Mouse (Mus musculus) gastrocnemius, adult 18-20 months (tissue): Measurements from ENCODE around the gene Pla2g10. TPM values are rescaled to one million over a fixed set of nuclear protein-coding genes. Genes with fewer than 3 reads are reported as not detected.
"Not testable (repeated sequence)": the region's sequence is repeated elsewhere in the genome, so short reads cannot be mapped to it uniquely, and the experiment has no call there.

Experiments used
- DNase-seq: peaks from one replicate; pipeline ENCODE4 v3.0.0; 2021; ENCODE audit warnings: low spot score
- total RNA-seq, 2 experiments: library from RNA; stranded (reverse); gene quantifications; 2 replicates each; pipeline ENCODE4 v1.2.3; 2021

Gene Pla2g10
- total RNA-seq, 2 experiments from 2014 or later, result not detected

DNA sequence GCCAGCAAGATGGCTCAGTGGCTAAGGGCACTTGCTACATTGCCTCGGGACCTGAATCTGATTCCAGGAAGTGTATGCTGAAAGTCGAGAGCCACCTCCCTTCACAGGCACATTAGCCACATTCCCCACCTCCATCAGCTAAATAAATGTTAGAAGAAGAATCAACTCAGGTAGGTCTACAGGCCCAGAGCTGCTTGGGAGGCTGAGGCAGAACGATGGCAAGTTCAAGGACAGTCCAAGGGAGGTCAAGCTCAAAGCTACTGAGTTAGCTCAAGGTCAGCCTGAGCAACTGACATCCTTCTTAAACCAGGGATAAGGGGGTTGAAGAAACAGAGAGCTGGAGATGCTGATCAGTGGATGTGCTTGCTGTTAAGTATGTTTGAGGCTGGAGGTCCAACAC, 2.0 kb upstream of the Pla2g10 start:
- no peak for DNase-seq

DNA sequence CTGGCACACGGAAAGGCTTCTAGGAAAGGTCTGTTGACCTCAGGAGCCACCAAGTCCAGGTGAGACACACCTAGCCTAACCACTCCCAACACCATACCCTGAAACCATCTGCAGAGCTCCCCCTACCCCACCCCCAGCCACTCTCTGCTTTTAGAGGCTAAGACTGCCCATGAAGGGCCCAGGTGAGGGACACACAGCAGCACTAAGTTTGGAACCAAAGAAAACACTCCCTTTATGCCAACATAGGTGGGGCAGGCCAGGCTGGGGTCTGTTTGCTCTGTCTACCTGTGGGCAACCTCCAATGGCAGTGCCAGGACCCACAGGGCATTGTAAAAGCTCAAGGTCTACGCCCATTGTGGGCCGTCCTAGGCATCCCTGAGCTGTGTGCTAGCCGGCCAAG, 1.4 kb downstream of the Pla2g10 start:
- DNase-seq, result no peak

DNA sequence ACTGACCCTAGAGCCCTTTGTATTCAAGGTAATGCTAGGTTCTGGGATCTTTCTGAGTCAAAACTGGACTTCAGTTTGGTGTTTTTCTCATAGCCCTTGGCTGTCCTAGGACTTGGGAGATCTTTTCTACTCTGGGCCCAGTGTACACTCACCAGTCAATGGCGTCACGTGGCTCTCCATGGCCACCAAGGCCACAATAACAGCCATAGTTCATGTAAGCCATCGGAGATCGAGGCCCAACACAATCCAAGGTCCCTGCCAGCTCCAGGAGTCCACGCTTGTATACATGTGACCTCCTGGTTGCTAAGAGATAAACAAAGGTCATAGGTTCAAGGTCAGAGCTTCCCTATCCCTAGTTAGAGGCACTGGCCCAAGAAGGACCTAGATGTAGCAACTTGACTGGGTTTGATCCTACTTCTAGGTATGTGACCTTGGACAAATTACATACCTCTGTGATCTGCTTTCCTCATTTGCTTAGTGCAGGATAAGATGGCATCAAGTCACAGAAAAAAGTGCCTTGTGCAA, 2.9 kb downstream of the Pla2g10 start:
- no peak for DNase-seq

DNA sequence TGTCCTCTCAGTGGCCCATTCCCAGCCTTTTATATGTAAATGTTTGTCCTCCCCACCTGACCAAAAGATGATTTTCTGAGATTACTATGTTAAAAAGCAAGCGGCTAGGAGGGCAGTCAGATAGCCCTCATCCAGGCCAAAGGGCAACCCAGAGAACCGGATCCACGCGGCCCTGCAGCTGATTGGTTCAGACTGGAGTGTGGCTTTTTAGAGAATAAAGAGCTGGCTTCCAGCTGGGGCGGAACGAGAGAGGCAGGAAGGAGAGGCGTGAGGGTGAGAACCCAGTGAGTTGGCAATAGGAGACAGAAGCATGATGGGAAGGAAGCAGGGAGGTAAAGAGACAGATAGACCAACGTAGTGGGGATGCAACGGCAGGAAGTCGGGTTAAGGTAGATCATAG, 7.8 kb downstream of the Pla2g10 start:
- no peak for DNase-seq

DNA sequence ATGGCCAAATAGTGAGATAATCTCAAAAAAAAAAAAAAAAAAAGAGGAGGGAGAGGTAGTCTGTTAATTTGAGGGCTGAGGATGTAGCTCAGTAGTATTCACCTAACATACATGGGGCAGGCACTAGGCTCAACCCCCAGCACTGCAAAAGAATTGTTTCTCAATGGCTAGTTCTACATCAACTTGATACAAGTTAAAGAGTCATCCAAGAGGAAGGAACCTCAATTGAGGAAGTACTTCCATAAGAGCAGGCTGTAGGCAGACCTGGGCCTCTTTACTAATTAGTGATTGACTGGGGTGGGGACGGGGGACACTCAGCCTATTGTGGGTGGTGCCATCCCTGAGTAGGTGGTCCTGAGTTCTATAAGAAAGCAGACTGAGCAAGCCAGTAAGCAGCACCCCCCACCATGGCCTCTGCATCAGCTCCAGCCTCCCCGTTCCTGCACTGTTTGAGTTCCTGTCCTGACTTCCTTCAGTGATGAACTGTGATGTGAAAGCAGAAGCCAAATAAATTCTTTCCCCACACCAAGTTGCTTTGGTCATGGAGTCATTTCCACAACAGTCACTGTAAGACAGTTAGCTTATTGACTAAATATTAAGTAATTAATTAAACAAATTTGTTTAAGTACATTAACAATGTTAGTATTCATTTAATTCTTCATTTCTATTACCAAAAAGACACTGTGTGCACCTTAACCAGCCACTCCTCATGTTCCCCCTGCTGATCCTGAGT, 13.8 kb downstream of the Pla2g10 start:
- DNase-seq, result no peak

DNA sequence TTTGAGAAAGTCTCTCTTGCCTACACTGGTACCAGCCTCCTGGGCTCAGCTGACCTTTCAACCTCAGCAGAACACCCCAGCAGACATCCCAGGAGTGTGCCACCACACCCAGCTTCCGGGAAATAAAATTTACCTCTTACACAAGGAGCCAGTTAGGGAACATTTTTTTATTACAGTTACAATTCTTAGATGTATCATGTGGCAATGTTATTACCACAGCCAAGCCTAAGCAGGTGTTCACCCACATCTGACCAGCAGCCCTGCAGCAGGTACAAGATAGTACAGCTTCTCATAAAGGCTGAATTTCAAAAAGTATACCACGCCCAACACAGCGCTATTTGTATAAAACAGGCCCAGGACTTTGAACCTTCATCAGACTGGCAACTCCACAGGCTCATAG, 15.9 kb downstream of the Pla2g10 start:
- DNase-seq, result no peak

DNA sequence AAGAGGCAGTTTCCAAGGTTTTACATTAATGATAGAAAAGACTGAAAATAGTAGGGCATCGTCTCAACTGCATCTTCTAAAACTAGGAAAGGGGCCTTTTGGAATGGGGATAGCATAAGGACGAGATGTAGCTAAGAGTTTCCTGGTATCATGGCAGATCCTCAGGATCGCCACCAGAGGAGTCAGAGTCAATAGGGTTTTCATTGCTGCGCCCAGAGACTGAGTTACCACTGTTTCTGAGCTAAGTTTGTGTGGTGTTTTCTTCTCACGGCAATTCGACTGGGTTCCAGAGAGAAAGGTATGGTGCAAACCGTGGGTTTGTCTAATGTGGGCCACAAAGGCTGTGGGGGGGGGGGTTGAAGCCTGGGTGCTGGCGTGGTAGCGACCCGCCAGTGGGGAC, 26.1 kb downstream of the Pla2g10 start:
- no peak for DNase-seq

DNA sequence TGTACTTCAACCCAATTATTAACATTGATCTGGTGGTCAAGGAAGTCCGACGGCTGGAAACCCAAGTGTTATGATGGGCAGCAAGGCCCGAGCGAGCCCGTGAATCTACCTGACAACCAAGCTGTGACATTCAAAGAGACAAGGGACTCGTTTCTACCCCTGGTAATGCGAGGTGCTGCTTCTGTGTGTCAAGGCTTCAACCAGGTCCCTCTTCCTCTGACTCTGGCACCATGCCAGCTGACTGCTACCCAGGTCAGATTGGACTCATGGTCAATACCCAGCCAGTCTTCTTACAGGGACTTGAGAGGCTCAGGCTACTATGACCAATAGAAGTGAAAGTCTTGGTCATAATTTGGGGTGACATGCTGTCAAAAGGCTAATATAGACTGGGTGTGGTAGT, 28.6 kb downstream of the Pla2g10 start:
- DNase-seq, result peak; percentile 5

DNA sequence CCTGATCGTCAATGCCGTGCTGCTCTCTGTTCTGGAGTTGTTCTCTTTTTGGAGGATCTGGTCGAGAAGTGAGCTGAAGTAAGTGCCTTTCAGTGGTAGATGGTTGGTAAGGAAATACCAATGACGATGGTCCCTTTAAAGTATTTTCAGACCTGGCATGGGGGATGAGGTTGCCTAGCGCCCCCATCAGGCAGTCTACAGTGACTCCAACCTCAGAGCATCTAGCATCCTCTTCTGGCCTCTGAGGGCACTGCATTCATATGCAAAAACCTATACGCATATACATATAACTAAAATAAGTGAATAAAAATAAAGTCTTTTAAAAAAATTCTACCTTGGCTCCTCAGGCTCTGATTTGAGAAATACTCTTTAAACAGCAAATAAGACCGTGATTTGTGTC, 31.8 kb downstream of the Pla2g10 start:
- no peak for DNase-seq

DNA sequence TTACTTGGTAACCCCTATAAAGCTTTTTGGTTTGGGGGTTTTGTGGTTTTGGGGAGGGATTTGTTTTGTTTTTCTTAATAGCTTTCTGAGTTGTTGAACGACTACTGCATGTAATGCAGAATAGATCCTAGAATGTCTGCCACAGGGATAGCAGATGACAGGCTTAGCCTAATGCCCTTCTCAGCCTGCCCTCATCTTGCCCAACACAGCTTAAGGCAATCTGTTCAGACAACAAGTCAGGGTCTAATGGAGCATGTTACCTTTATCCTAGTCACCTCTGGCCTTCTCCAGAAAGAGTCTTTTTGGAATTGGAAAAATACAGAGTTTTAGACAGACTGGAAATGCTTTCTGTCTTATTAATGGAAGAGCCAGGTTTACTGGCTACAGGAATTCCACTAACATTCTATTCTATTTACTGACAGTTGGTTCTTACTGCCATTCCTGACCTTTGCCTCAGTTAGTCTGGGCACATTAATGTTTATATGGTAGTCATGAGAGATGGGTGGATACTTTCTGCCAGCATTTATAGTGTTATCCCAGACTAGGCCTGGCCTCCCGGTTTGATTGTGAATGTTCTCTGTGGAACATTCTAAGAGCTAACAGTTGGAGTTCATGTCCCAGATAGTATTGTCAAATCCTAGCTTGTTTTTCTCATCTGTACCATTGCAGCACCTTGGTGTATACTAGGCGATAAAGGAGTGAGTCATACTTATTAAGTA, 52.0 kb downstream of the Pla2g10 start:
- no peak for DNase-seq

DNA sequence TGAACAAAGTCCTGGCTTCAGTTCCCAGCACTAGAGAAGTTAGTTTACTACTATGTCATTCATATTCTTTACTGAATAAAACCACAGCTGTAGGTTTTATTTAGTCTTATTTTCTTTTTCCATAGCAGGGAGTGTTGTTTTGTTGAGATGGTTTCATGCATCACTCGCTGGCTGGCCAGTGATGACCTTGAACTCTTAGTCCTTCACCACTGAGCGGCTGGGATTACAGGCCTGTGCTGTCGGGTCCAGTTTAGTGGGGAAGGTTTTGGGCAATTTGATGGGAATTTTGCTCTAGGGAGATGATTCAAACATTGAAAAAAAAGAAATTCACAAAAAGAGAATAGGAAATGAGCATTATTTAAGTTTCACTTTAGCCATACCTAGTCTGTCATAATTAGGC, 56.3 kb downstream of the Pla2g10 start:
- DNase-seq, result no peak

DNA sequence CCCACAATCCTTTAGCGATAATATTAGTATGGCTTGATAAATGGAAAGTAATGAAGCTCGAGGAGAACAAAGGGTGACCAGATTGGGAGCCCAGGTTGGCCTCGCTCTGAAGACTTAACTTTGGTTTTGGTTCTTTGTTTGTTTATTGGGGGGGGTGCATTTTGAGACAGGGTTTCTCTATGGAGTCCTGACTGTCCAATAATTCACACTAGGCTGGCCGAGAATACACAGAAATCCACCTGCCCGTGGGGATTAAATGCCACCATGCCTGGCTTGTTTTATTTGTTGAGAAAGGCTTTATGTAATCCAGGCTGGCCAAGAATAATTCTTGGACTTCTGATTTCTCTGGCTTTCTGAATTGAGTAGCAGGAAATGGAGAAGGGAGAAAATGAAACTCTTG, 57.7 kb downstream of the Pla2g10 start:
- DNase-seq, result no peak

DNA sequence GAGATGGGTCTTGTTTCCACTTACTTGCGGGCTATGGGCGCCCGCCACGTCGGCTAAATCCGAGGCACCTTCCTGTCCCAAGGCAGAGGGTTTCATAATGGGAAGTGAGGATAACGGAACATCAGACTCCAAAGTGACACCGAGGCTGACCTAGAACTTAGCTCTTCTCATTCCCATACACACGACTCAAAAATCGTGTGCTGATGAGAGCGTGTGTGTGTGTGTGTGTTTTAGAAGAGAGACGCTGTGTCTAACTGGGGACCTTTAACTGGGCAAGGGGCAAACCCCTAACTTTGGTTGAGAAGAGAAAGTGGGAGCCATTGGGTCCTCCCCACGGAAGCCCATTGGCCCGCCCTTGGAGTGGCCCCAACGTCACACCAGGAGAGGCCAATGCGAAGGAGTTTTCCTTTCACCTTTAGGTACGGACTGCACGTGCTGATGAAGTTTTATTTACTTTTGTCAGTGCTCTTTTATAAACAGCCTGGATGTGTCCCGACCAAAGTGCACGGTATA, 58.3 kb downstream of the Pla2g10 start:
- DNase-seq, result peak; percentile 62

DNA sequence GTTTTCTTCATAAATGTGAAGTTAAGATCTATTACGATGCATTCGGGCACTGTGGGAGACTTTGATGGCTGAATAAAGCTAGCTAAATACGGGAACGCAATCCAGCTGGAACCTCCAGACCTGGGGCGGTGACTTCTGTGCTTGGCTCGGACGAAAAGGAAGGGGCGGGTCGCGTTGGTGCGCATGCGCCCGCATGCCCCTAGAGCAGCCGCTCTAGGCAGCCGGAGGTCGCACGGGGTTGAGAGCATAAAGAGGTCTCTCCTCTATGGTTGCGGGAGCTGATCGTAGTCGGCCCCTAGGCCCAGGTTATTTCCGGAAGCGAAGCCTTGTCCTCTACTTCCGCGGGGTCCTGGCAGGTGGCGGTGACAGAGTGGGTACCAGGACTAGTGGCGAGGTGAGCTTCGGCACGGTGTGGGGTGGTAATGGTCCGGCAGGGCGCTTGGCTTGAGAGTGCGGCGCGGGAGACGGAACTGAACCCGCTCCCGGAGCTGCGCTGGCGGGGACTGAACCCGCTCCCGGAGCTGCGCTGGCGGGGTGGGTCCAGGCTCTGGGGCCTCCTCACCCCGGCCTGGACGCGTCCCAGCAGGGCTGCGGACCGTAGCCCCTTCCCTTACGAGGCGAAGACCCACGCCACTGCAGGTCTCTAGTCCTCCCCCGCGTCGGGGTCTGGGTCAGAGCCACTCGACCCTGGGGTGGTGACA, 58.9 kb downstream of the Pla2g10 start, which contains the start of the genes Bfar and 3110001I22Rik:
Gene Bfar, plus strand, starts transcription at position 174 of the 701 bp plus-strand sequence.
Gene 3110001I22Rik, plus strand, starts transcription at position 245 of the 701 bp plus-strand sequence.
- DNase-seq, result peak; percentile 91

DNA sequence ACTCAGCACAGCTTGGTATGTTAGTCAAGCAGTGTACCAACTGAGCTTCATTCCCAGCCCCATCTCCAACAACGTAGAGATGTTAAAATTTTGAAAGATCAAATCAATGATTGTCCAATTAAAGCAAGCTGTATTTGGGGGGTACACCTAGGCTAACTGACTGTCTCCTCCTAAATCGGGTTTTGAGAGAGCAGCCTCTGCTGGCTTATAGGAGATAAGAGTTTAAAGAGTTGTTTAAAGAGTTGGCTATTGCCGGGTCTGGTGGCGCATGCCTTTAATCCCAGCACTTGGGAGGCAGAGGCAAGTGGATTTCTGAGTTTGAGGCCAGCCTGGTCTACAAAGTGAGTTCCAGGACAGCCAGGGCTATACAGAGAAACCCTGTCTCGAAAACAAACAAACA, 59.9 kb downstream of the Pla2g10 start:
- DNase-seq, result not testable (repeated sequence)

DNA sequence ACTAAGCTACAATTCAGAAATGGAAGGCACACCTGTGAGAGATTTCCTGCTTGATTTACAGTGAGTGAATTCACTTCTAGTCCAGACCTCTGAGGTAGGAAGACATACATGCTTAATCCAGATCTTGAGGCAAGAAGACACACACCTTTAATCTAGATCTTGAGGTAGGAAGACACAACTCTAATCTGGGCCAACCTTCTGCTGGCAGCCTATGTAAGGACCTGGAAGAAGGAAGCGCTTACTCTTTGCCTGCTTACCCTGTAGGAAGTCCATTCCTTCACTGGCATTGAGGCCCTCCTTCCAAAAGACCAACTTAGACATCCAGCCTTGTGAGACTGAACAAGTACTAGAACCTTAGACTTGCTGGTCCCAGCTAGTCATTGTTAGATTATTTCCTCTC, 61.5 kb downstream of the Pla2g10 start:
- no peak for DNase-seq

DNA sequence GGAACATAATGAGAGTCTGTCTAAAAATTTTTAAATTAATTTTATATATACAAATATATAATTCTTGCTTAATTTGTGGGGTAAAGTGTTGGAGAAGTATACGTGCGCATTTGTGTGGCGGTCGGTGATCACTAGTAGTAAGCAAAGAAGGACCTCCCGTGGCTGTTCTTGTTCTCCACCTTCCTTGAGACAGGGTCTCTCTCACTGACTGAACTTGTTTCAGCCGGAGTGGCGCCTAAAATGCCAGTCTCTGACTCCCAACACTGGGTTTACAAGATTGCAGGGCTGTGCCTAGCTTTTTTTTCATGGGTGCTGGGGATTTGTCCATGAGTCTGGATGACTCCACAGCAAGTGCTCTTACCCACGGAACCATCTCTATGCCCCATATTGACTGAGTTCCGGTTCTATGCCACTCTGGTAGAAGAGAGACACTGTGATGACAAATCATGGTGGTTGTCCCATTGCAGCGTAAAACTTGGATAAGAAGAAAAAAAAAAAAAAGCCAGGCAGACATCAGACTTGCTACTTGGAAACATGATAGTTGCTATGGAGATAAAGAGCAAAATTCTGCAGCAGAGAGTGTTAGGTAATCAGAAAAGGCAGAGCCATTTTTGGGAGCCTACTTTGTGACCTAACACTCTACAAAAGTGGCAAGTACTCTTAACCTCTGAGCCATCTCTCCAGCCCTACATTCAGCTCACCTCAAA, 62.2 kb downstream of the Pla2g10 start:
- DNase-seq, result no peak

DNA sequence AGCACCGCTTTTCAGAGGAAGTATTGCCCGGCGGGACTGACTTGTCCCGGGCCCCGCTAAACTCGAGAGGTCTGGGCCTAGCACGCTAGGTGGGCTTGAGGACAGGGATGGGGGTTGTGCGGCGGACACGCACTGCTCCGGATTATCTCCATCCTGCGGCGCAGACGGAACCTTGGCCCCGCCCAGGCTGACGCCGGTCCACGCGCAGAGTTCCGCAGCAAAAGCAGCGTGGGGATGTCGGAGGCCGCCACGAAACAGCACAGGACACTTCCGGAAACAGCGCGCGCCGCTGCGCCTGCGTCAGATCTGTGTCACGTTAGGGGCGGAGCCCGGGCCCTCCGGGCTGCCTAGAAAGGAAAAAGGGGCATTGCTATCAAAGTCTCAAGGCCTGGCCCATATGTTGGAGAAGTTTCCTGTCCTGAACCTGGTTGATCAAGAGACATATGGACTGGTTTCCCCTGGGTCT, 62.9 kb downstream of the Pla2g10 start, which contains the start of gene Parn:
Gene Parn, minus strand, starts transcription at position 293 of the 466 bp plus-strand sequence.
- peak; percentile 91 for DNase-seq
